Mouse (Mus musculus): ENCODE data around the gene Tmem202. TPM values are rescaled to one million over a fixed set of nuclear protein-coding genes. Genes with fewer than 3 reads are reported as not detected.

The Tmem202 gene
- polyA plus RNA-seq, 1 experiment from 2014 or later = not detected

GRCm38 (mm10) chr9:59552610-59553009 is 13.0 kb upstream of the Tmem202 start:
- no peak overlapping the region for H3K4me3 ChIP-seq
- H3K9ac ChIP-seq = no peak overlapping the region
- no peaks in the 10 kb centered on the region for H3K27me3 ChIP-seq
- WGBS = 83% methylated on average over 5 of the region's 5 CpGs
- H3K4me2 ChIP-seq = no peak overlapping the region
- no peak for ATAC-seq (ENCODE audit: borderline replicate concordance, extremely low read depth, low FRiP score, low TSS enrichment)
- H3K9me3 ChIP-seq = no peaks in the 10 kb centered on the region
- 0 out of 2 replicates have a peak, but pooled peaks cover 6% of the 10 kb centered on the region for H3K4me1 ChIP-seq
- no peaks in the 10 kb centered on the region for H3K36me3 ChIP-seq
- H3K27ac ChIP-seq = no peak overlapping the region

DNA sequence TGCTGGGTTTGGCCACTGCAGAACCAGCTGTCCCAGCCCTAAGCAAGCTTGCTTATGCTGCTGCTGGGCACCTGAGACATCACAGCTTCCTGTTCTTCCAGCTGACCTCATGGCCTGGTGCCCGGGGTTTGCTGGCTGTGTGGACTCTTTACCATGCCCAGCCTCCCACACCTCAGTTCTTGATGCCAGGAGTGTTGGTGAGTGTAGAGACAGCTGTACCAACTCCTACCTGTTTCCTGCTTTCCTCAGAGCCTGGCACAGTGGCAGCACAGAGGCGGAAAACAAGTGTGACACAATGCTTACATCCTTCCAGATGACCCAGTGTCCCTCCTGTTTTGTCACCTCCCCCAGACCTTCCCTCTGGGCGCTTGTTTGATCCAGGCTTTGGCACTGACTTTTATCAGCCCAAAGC is 12.0 kb upstream of the Tmem202 start:
- no peaks in the 10 kb centered on the region for H3K36me3 ChIP-seq
- ATAC-seq (ENCODE audit: borderline replicate concordance, extremely low read depth, low FRiP score, low TSS enrichment) = no peak
- 0 out of 2 replicates have a peak, but pooled peaks cover 6% of the 10 kb centered on the region for H3K4me1 ChIP-seq
- no peak overlapping the region for H3K4me2 ChIP-seq
- H3K27ac ChIP-seq = no peak overlapping the region
- WGBS = 58% methylated on average over 3 of the region's 3 CpGs
- no peak overlapping the region for H3K4me3 ChIP-seq
- H3K9me3 ChIP-seq = no peaks in the 10 kb centered on the region
- no peak overlapping the region for H3K9ac ChIP-seq
- no peaks in the 10 kb centered on the region for H3K27me3 ChIP-seq

- Histone ChIP-seq H3K4me1 (0 out of 2 replicates have a peak, but pooled peaks cover 6% of the 10 kb centered on the region), H3K36me3 (no peaks in the 10 kb centered on the region), H3K9me3 (no peaks in the 10 kb centered on the region), H3K9ac (no peak overlapping the region), H3K27me3 (no peaks in the 10 kb centered on the region), H3K4me3 (no peak overlapping the region), H3K4me2 (no peak overlapping the region), H3K27ac (no peak overlapping the region)
- 74% methylated on average over 5 of the region's 5 CpGs for WGBS
- no peak for ATAC-seq (ENCODE audit: borderline replicate concordance, extremely low read depth, low FRiP score, low TSS enrichment)
These were observed 11.4 kb upstream of the Tmem202 start for GRCm38 (mm10) chr9:59551017-59551416.

- no peaks in the 10 kb centered on the region for H3K27me3 ChIP-seq
- H3K27ac ChIP-seq = no peak overlapping the region
- WGBS = 69% methylated on average over 4 of the region's 4 CpGs
- H3K9me3 ChIP-seq = no peaks in the 10 kb centered on the region
- H3K4me3 ChIP-seq = no peak overlapping the region
- no peak for ATAC-seq (ENCODE audit: borderline replicate concordance, extremely low read depth, low FRiP score, low TSS enrichment)
- 0 out of 2 replicates have a peak, but pooled peaks cover 6% of the 10 kb centered on the region for H3K4me1 ChIP-seq
- H3K36me3 ChIP-seq = no peaks in the 10 kb centered on the region
- no peak overlapping the region for H3K4me2 ChIP-seq
- H3K9ac ChIP-seq = no peak overlapping the region
These were observed 10.4 kb upstream of the Tmem202 start for GRCm38 (mm10) chr9:59550077-59550476.

- Histone ChIP-seq H3K36me3 (no peaks in the 10 kb centered on the region), H3K9ac (no peak overlapping the region), H3K4me1 (0 out of 2 replicates have a peak, but pooled peaks cover 6% of the 10 kb centered on the region), H3K27me3 (no peaks in the 10 kb centered on the region), H3K9me3 (no peaks in the 10 kb centered on the region), H3K4me3 (no peak overlapping the region), H3K4me2 (no peak overlapping the region), H3K27ac (no peak overlapping the region)
- WGBS = 59% methylated on average over 2 of the region's 2 CpGs
- ATAC-seq (ENCODE audit: borderline replicate concordance, extremely low read depth, low FRiP score, low TSS enrichment) = no peak
These were observed 9.4 kb upstream of the Tmem202 start for GRCm38 (mm10) chr9:59548961-59549487.

- no peak for ATAC-seq (ENCODE audit: borderline replicate concordance, extremely low read depth, low FRiP score, low TSS enrichment)
- Histone ChIP-seq H3K9ac (no peak overlapping the region), H3K9me3 (no peaks in the 10 kb centered on the region), H3K4me2 (no peak overlapping the region), H3K27me3 (no peaks in the 10 kb centered on the region), H3K4me1 (peaks cover 10% of the 10 kb centered on the region; the same call in 1 of the 2 replicates), H3K36me3 (no peaks in the 10 kb centered on the region), H3K27ac (no peak overlapping the region), H3K4me3 (no peak overlapping the region)
- WGBS = 80% methylated on average over 1 of the region's 1 CpGs
These were observed 8.2 kb upstream of the Tmem202 start for GRCm38 (mm10) chr9:59547869-59548268.

- H3K9ac ChIP-seq = no peak overlapping the region
These were observed 5.1 kb upstream of the Tmem202 start for GRCm38 (mm10) chr9:59544739-59545138.

DNA sequence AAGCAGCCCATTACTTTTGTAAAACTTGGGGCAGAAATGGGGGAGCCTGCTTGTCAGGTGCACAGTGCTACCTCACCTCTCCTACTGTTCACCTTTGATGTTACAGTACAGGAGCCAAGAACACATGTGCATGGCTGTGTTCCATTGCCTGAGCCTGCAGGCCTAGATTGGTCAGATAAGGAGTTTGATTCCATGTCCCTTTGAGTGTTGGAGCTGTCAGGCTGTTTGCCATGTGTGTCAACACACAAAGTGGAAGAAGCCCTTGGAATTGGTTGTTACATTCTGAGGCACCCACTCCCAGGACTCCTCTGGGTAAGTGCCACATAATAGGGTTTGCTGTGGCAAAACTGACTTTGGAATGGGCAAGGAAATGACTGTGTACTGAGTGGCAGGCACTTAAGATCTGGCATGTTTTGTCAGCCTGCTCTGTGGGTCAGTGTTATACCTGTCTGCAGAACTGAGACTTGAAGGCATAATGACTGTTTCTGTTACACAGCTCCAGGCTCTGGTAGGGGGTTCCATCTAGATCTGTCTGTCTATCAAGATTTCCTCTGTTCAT is 3.2 kb upstream of the Tmem202 start:
- Histone ChIP-seq H3K36me3 (no peaks in the 10 kb centered on the region), H3K27ac (no peak overlapping the region), H3K4me1 (peaks cover 25% of the 10 kb centered on the region), H3K9me3 (no peaks in the 10 kb centered on the region), H3K4me2 (no peak overlapping the region), H3K27me3 (no peaks in the 10 kb centered on the region), H3K4me3 (no peak overlapping the region), H3K9ac (no peak overlapping the region)
- ATAC-seq (ENCODE audit: borderline replicate concordance, extremely low read depth, low FRiP score, low TSS enrichment) = no peak

More at GRCm38 (mm10) chr9:59544739-59545138, 5.1 kb upstream of the Tmem202 start:
- no peak overlapping the region for H3K4me2 ChIP-seq
- H3K9me3 ChIP-seq = no peaks in the 10 kb centered on the region
- H3K4me1 ChIP-seq = peaks cover 20% of the 10 kb centered on the region
- no peaks in the 10 kb centered on the region for H3K36me3 ChIP-seq
- H3K27me3 ChIP-seq = no peaks in the 10 kb centered on the region
- H3K4me3 ChIP-seq = no peak overlapping the region
- no peak for ATAC-seq (ENCODE audit: borderline replicate concordance, extremely low read depth, low FRiP score, low TSS enrichment)
- H3K27ac ChIP-seq = no peak overlapping the region
- WGBS = 81% methylated on average over 5 of the region's 5 CpGs

DNA sequence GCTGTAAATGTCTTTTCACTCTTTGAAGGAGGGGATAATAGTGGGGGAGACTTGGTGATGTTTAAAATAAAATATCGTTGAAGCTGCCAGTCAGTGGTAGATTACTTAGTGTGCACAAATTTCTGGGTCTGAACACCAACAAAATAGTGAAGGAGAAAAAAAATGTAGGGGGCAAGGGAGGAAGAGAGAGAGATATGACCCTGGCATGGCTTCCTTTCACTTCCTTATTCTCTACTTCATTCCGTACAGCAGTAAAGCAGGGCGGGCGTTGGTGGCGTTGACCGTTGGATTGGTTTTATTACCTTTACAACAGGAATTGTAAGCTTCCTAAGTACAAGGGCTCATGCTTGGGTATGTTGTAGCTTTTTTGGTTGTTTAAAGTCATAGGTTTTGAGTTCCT is 2.0 kb upstream of the Tmem202 start:
- peaks cover 25% of the 10 kb centered on the region for H3K4me1 ChIP-seq
- H3K9me3 ChIP-seq = no peaks in the 10 kb centered on the region
- 81% methylated on average over 6 of the region's 6 CpGs for whole genome bisulfite sequencing
- no peak overlapping the region for H3K4me2 ChIP-seq
- no peak overlapping the region for H3K4me3 ChIP-seq
- no peak overlapping the region for H3K27ac ChIP-seq
- no peaks in the 10 kb centered on the region for H3K27me3 ChIP-seq
- no peak overlapping the region for H3K9ac ChIP-seq
- H3K36me3 ChIP-seq = no peaks in the 10 kb centered on the region
- no peak for ATAC-seq (ENCODE audit: borderline replicate concordance, extremely low read depth, low FRiP score, low TSS enrichment)

GRCm38 (mm10) chr9:59537651-59538050 is 2.0 kb downstream of the Tmem202 start:
- no peak overlapping the region for H3K4me3 ChIP-seq
- no peaks in the 10 kb centered on the region for H3K9me3 ChIP-seq
- H3K36me3 ChIP-seq = no peaks in the 10 kb centered on the region
- ATAC-seq (ENCODE audit: borderline replicate concordance, extremely low read depth, low FRiP score, low TSS enrichment) = no peak
- H3K27me3 ChIP-seq = no peaks in the 10 kb centered on the region
- peaks cover 19% of the 10 kb centered on the region for H3K4me1 ChIP-seq
- H3K9ac ChIP-seq = no peak overlapping the region
- no peak overlapping the region for H3K4me2 ChIP-seq
- H3K27ac ChIP-seq = no peak overlapping the region
- WGBS = 52% methylated on average over 3 of the region's 3 CpGs

- no peaks in the 10 kb centered on the region for H3K27me3 ChIP-seq
- H3K9ac ChIP-seq = no peak overlapping the region
- H3K27ac ChIP-seq = no peak overlapping the region
- H3K4me2 ChIP-seq = no peak overlapping the region
- H3K9me3 ChIP-seq = no peaks in the 10 kb centered on the region
- ATAC-seq (ENCODE audit: borderline replicate concordance, extremely low read depth, low FRiP score, low TSS enrichment) = no peak
- H3K36me3 ChIP-seq = no peaks in the 10 kb centered on the region
- WGBS = 67% methylated on average over 4 of the region's 4 CpGs
- 0 out of 2 replicates have a peak, but pooled peaks cover 1% of the 10 kb centered on the region for H3K4me1 ChIP-seq
- no peak overlapping the region for H3K4me3 ChIP-seq
These were observed 5.8 kb downstream of the Tmem202 start for GRCm38 (mm10) chr9:59533889-59534288.

- H3K4me2 ChIP-seq = no peak overlapping the region
- no peak overlapping the region for H3K27ac ChIP-seq
- H3K27me3 ChIP-seq = no peaks in the 10 kb centered on the region
- no peak overlapping the region for H3K9ac ChIP-seq
- no peak overlapping the region for H3K4me3 ChIP-seq
- no peaks in the 10 kb centered on the region for H3K4me1 ChIP-seq
- 47% methylated on average over 2 of the region's 2 CpGs for WGBS
- H3K9me3 ChIP-seq = no peaks in the 10 kb centered on the region
- no peak for ATAC-seq (ENCODE audit: borderline replicate concordance, extremely low read depth, low FRiP score, low TSS enrichment)
- H3K36me3 ChIP-seq = no peaks in the 10 kb centered on the region
These were observed 6.2 kb downstream of the Tmem202 start for GRCm38 (mm10) chr9:59533422-59533821.

Measured in lung, embryonic 15.5 days (tissue).